10 mouse cellular contexts compared by ENCODE assay signal in genomic region chr2:117389925-117390892, GRCm38 (mm10). TPM values are rescaled to one million over a fixed set of nuclear protein-coding genes. Genes with fewer than 3 reads are reported as not detected.
DNase-seq lines count a peak whose midpoint lies in the region; ATAC-seq and TF ChIP-seq lines count a peak whose summit lies in the region.
"Had no signal": no experiment of that assay in that cellular context is flagged by ENCODE, and none has a peak within 500 bp of the region (broad histone marks: within the 10 kb centered on the region; RNA-seq: fewer than 3 reads in every experiment).

No protein-coding gene starts in this region.

- no peaks in the 10 kb centered on the region for H3K9me3 ChIP-seq in forebrain, embryonic 16.5 days (ENCODE audit: control insufficient read depth, low read length)
- H3K9me3 ChIP-seq: embryonic facial prominence, embryonic 10.5 days had no signal

- DNase-seq in kidney, postnatal 4 days: peak; percentile 13 to 26
- no peak for DNase-seq in kidney, postnatal 25 days
- peak; percentile 34 for DNase-seq in left cerebral cortex, postnatal 4 days
- no peak for DNase-seq in thymus, adult 2 months
- no peak for DNase-seq in urinary bladder, postnatal 4 days (ENCODE audit: low spot score in 2 of 2)

- 59% methylated on average over 17 of the region's 17 CpGs for WGBS in forebrain, embryonic 16.5 days
- WGBS in thymus, adult 2 months: 74% methylated on average over 17 of the region's 17 CpGs

- no peak overlapping the region for H3K9ac ChIP-seq in forebrain, embryonic 16.5 days (replicated peaks; ENCODE audit: low read depth, low read length)

- no peaks in the 10 kb centered on the region for H3K27me3 ChIP-seq in forebrain, embryonic 16.5 days (replicated peaks; ENCODE audit: control insufficient read depth, insufficient read depth, low read length)
- H3K27me3 ChIP-seq in thymus, adult 2 months (ENCODE audit: control insufficient read depth, insufficient read depth, low read length): no peaks in the 10 kb centered on the region

- no peak for TF ChIP-seq CTCF in thymus, adult 2 months (IDR thresholded peaks at IDR 0.05; ENCODE audit: borderline replicate concordance, control insufficient read depth, extremely low read depth, insufficient read depth, low read length, poor library complexity)

- H3K36me3 ChIP-seq in forebrain, embryonic 16.5 days (ENCODE audit: control insufficient read depth, insufficient read depth): no peaks in the 10 kb centered on the region
- no peaks in the 10 kb centered on the region for H3K36me3 ChIP-seq in thymus, adult 2 months (ENCODE audit: control insufficient read depth, insufficient read depth, low read length)
- H3K36me3 ChIP-seq: embryonic facial prominence, embryonic 10.5 days had no signal

- intact Hi-C loops in left cerebral cortex, postnatal 4 days (cut with DNase I): no loop called here

- peak; percentile 80 for ATAC-seq in activated CD4-positive, CD25-positive, alpha-beta regulatory T cell, adult 4 months
- peak; percentile 74 for ATAC-seq in forebrain, embryonic 16.5 days
- no peak for ATAC-seq in erythroid progenitor cell, adult 5-6 weeks (replicated peaks; ENCODE audit: low FRiP score, poor library complexity, severe bottlenecking)
- ATAC-seq: intestine, postnatal 0 days had no signal

- H3K27ac ChIP-seq in forebrain, embryonic 16.5 days (ENCODE audit: low read length): peak overlapping the region; percentile 21; the same call in 1 of the 2 replicates
- H3K27ac ChIP-seq in thymus, adult 2 months (ENCODE audit: control insufficient read depth, insufficient read depth, low read length): no peak overlapping the region
- H3K27ac ChIP-seq: embryonic facial prominence, embryonic 10.5 days had no signal

- peaks cover 7% of the 10 kb centered on the region for H3K4me1 ChIP-seq in forebrain, embryonic 16.5 days (replicated peaks; ENCODE audit: control insufficient read depth, insufficient read depth, low read length)
- H3K4me1 ChIP-seq in thymus, adult 2 months (replicated peaks; ENCODE audit: control insufficient read depth, insufficient read depth, low read length): peaks cover 7% of the 10 kb centered on the region; the same call in 1 of the 2 replicates
- H3K4me1 ChIP-seq: embryonic facial prominence, embryonic 10.5 days had no signal

- H3K4me2 ChIP-seq in forebrain, embryonic 16.5 days (ENCODE audit: low read length): no peak overlapping the region

- H3K4me3 ChIP-seq in forebrain, embryonic 16.5 days (replicated peaks; ENCODE audit: low read length): no peak overlapping the region
- no peak overlapping the region for H3K4me3 ChIP-seq in thymus, adult 2 months (ENCODE audit: control insufficient read depth, insufficient read depth, low read length)
- H3K4me3 ChIP-seq: embryonic facial prominence, embryonic 10.5 days had no signal

- no peak for TF ChIP-seq POLR2A in thymus, adult 2 months (IDR thresholded peaks at IDR 0.05; ENCODE audit: control insufficient read depth, extremely low read depth, insufficient read depth, low read length, poor library complexity)

RNA-seq across cellular contexts. Expression of gene Rasgrp1, which starts 47.4 kb away (rescaled TPM):
- 10 to 100 TPM; 62.0 to 66.3 TPM for polyA plus RNA-seq in activated CD4-positive, CD25-positive, alpha-beta regulatory T cell, adult 4 months (2017; shearing (Covaris generic))
- polyA plus RNA-seq in forebrain, embryonic 16.5 days (2015; fragmentation: Nextera tagmentation; extraction: Ambion mirVana): 4.6 and 8.8 TPM in 2 replicates
- total RNA-seq in left cerebral cortex, postnatal 4 days (2021): 10 to 100 TPM; 30.3 to 35.2 TPM
- 2.5 and 6.3 TPM in 2 replicates for total RNA-seq in erythroid progenitor cell, adult 5-6 weeks (2015; ENCODE audit: low replicate concordance)
- total RNA-seq in erythroid progenitor cell, adult 5-6 weeks (2017; ENCODE audit: low replicate concordance): 3.2 and 4.8 TPM in 2 replicates
- polyA plus RNA-seq in thymus, adult 2 months (2012; rRNA removed): 131 and 145 TPM in 2 replicates

Comparison
In these comparisons a context has a peak if more than half of its experiments do, and no peak if none do; other contexts are left out.
1. DNase-seq: peak in kidney, postnatal 4 days (2 of 2) and left cerebral cortex, postnatal 4 days (single experiment); none in kidney, postnatal 25 days (0 of 2), thymus, adult 2 months (single experiment) and urinary bladder, postnatal 4 days (0 of 2).